Comparison of ENCODE assay signal across 8 mouse cellular contexts in the genomic region with DNA sequence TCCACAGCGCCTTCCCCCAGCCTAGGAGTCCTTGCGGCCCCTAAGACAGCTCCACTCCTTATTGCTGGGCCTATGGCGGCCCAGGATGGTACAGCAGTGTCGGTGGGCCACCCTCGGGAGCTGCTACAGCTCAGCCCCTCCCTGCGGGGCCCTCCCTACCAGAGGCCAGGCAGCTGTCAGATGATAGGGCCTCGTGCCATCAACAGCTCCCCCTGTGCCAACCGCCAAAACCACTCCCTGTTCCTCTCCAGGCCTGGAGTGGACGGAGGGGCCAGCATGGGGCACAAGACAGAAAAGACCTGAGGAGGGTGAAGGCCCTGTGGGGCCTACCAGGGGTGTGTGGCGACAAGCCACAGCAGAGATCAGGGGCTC.
A peak's percentile ranks its signal among the peaks of the same experiment; 100 is the strongest.
DNase-seq lines count a peak whose midpoint lies in the region; ATAC-seq and TF ChIP-seq lines count a peak whose summit lies in the region.
"Had no signal": no experiment of that assay in that cellular context is flagged by ENCODE, and none has a peak within 500 bp of the region (broad histone marks: within the 10 kb centered on the region; RNA-seq: fewer than 3 reads in every experiment).

No protein-coding gene starts in this region.

- no peak overlapping the region for H3K9ac ChIP-seq in lung, embryonic 14.5 days
- no peak overlapping the region for H3K9ac ChIP-seq in midbrain, embryonic 16.5 days (ENCODE audit: low read depth, low read length)
- H3K9ac ChIP-seq in forebrain, postnatal 0 days: no peak overlapping the region
- H3K9ac ChIP-seq: neural tube, embryonic 13.5 days had no signal

- H3K4me1 ChIP-seq in embryonic fibroblast, embryonic 13.5 days (ENCODE audit: control insufficient read depth, insufficient read depth, low read length): peaks cover 34% of the 10 kb centered on the region
- peaks cover 46% of the 10 kb centered on the region for H3K4me1 ChIP-seq in lung, embryonic 14.5 days (ENCODE audit: insufficient read depth)
- no peaks in the 10 kb centered on the region for H3K4me1 ChIP-seq in midbrain, embryonic 16.5 days (ENCODE audit: control insufficient read depth, insufficient read depth, low read length)
- H3K4me1 ChIP-seq in forebrain, postnatal 0 days (ENCODE audit: insufficient read depth): no peaks in the 10 kb centered on the region

- H3K9me3 ChIP-seq in lung, embryonic 14.5 days (ENCODE audit: low read depth, low read length): no peaks in the 10 kb centered on the region
- no peaks in the 10 kb centered on the region for H3K9me3 ChIP-seq in midbrain, embryonic 16.5 days (replicated peaks; ENCODE audit: control insufficient read depth, low read length, poor library complexity, severe bottlenecking)
- H3K9me3 ChIP-seq in forebrain, postnatal 0 days (ENCODE audit: low read length): no peaks in the 10 kb centered on the region
- H3K9me3 ChIP-seq: neural tube, embryonic 13.5 days had no signal

- intact Hi-C loops in heart, postnatal 36 days (cut with DNase I): no loop called here

- no peak for TF ChIP-seq POLR2A in embryonic fibroblast, embryonic 13.5 days (IDR thresholded peaks at IDR 0.05; ENCODE audit: low read depth, low read length)

- 44% methylated on average over 10 of the region's 10 CpGs for WGBS in lung, embryonic 14.5 days
- WGBS in midbrain, embryonic 16.5 days: 76% methylated on average over 10 of the region's 10 CpGs
- 74% methylated on average over 10 of the region's 10 CpGs for WGBS in forebrain, postnatal 0 days

- H3K27ac ChIP-seq in embryonic fibroblast, embryonic 13.5 days (ENCODE audit: insufficient read depth, low read length): peak overlapping the region; percentile 29; the same call in 1 of the 2 replicates
- peak overlapping the region; percentile 93; the same call in 1 of the 2 replicates for H3K27ac ChIP-seq in lung, embryonic 14.5 days (ENCODE audit: low read depth)
- no peak overlapping the region for H3K27ac ChIP-seq in midbrain, embryonic 16.5 days (ENCODE audit: low read length)
- H3K27ac ChIP-seq in forebrain, postnatal 0 days (ENCODE audit: low read depth, low read length): no peak overlapping the region

- no peaks in the 10 kb centered on the region for H3K27me3 ChIP-seq in lung, embryonic 14.5 days (ENCODE audit: insufficient read depth, low read length)
- no peaks in the 10 kb centered on the region for H3K27me3 ChIP-seq in midbrain, embryonic 16.5 days (ENCODE audit: control insufficient read depth, insufficient read depth, low read depth, low read length)
- H3K27me3 ChIP-seq in forebrain, postnatal 0 days (ENCODE audit: insufficient read depth, low read length): no peaks in the 10 kb centered on the region
- H3K27me3 ChIP-seq: neural tube, embryonic 13.5 days had no signal

- no peak overlapping the region for H3K4me3 ChIP-seq in embryonic fibroblast, embryonic 13.5 days (ENCODE audit: insufficient read depth, low read length)
- H3K4me3 ChIP-seq in lung, embryonic 14.5 days (ENCODE audit: low read depth, low read length): no peak overlapping the region
- H3K4me3 ChIP-seq in midbrain, embryonic 16.5 days (ENCODE audit: low read depth, low read length): no peak overlapping the region
- H3K4me3 ChIP-seq in forebrain, postnatal 0 days (ENCODE audit: low read depth, low read length): no peak overlapping the region
- H3K4me3 ChIP-seq: neural tube, embryonic 13.5 days had no signal

- no peak for TF ChIP-seq CTCF in embryonic fibroblast, embryonic 13.5 days (IDR thresholded peaks at IDR 0.05; ENCODE audit: borderline replicate concordance, insufficient read depth, low read length)
- no peak for TF ChIP-seq CTCF in lung, embryonic 14.5 days (IDR thresholded peaks at IDR 0.05; ENCODE audit: low read depth)
- TF ChIP-seq CTCF in forebrain, postnatal 0 days (IDR thresholded peaks at IDR 0.05; ENCODE audit: low read depth): no peak

- ATAC-seq in lung, embryonic 14.5 days (ENCODE audit: insufficient read depth): no peak
- ATAC-seq in midbrain, embryonic 16.5 days: no peak
- ATAC-seq in forebrain, postnatal 0 days: no peak

- H3K4me2 ChIP-seq in lung, embryonic 14.5 days: peak overlapping the region; percentile 15; the same call in 1 of the 2 replicates
- no peak overlapping the region for H3K4me2 ChIP-seq in midbrain, embryonic 16.5 days (ENCODE audit: low read length)
- H3K4me2 ChIP-seq in forebrain, postnatal 0 days (ENCODE audit: low read depth): no peak overlapping the region
- H3K4me2 ChIP-seq: neural tube, embryonic 13.5 days had no signal

- H3K36me3 ChIP-seq in lung, embryonic 14.5 days (ENCODE audit: insufficient read depth): peaks cover 19% of the 10 kb centered on the region; the same call in 1 of the 2 replicates
- H3K36me3 ChIP-seq in midbrain, embryonic 16.5 days (ENCODE audit: control insufficient read depth, insufficient read depth, low read length): no peaks in the 10 kb centered on the region
- H3K36me3 ChIP-seq in forebrain, postnatal 0 days (ENCODE audit: insufficient read depth): no peaks in the 10 kb centered on the region
- H3K36me3 ChIP-seq: neural tube, embryonic 13.5 days had no signal

- DNase-seq in c-Kit-negative CD71-positive TER-119-positive erythroid progenitor cells, embryonic 14.5 days (ENCODE audit: low read depth, low spot score): peak; percentile 40
- peak; percentile 64 to 74 for DNase-seq in heart, postnatal 36 days
- DNase-seq in lung, embryonic 14.5 days: no peak
- DNase-seq in frontal cortex, postnatal 10 days (ENCODE audit: low spot score in 2 of 2): no peak
- no peak for DNase-seq in forebrain, postnatal 0 days

Comparison
In these comparisons a context has a peak if more than half of its experiments do, and no peak if none do; other contexts are left out.
1. DNase-seq: peak in c-Kit-negative CD71-positive TER-119-positive erythroid progenitor cells, embryonic 14.5 days (single experiment) and heart, postnatal 36 days (2 of 2); none in lung, embryonic 14.5 days (single experiment), frontal cortex, postnatal 10 days (0 of 2) and forebrain, postnatal 0 days (single experiment).
2. H3K27ac ChIP-seq: peak in embryonic fibroblast, embryonic 13.5 days (single experiment) and lung, embryonic 14.5 days (single experiment); none in midbrain, embryonic 16.5 days (single experiment) and forebrain, postnatal 0 days (single experiment).